Mouse (Mus musculus) B cell, adult 2 months (primary cell): ENCODE results near the gene Atxn10.
"Not testable (repeated sequence)": the region's sequence is repeated elsewhere in the genome, so short reads cannot be mapped to it uniquely, and the experiment has no call there.

Experiments
- DNase-seq, 2 experiments: peaks; one replicate each; pipeline ENCODE4 v3.0.0; 2022

Gene Atxn10

GRCm38 (mm10) chr15:85335671-85336300 lies at the start of gene Atxn10:
Gene Atxn10, plus strand, starts transcription at chr15:85336245.
- DNase-seq = peak; percentile 6 to 13

- no peak for DNase-seq
Measured at GRCm38 (mm10) chr15:85294632-85295031, 41.4 kb upstream of the Atxn10 start.

GRCm38 (mm10) chr15:85295544-85295943 lies 40.5 kb upstream of the Atxn10 start:
- no peak for DNase-seq

GRCm38 (mm10) chr15:85295977-85296376 lies 40.1 kb upstream of the Atxn10 start:
- DNase-seq = no peak

- no peak for DNase-seq
Measured at GRCm38 (mm10) chr15:85296538-85296937, 39.5 kb upstream of the Atxn10 start.

GRCm38 (mm10) chr15:85298167-85298781 lies 37.8 kb upstream of the Atxn10 start:
- no peak for DNase-seq

GRCm38 (mm10) chr15:85298946-85299345 lies 37.1 kb upstream of the Atxn10 start:
- no peak for DNase-seq

GRCm38 (mm10) chr15:85303241-85303640 lies 32.8 kb upstream of the Atxn10 start:
- no peak for DNase-seq

- DNase-seq = no peak
Measured at GRCm38 (mm10) chr15:85303976-85304375, 32.1 kb upstream of the Atxn10 start.

- no peak for DNase-seq
Measured at GRCm38 (mm10) chr15:85307061-85307660, 28.9 kb upstream of the Atxn10 start.

- no peak for DNase-seq
Measured at GRCm38 (mm10) chr15:85311058-85311657, 24.9 kb upstream of the Atxn10 start.

GRCm38 (mm10) chr15:85315378-85316025 lies 20.5 kb upstream of the Atxn10 start:
- peak; percentile 67 to 73 for DNase-seq

GRCm38 (mm10) chr15:85316342-85317140 lies 19.5 kb upstream of the Atxn10 start:
- DNase-seq = no peak

- no peak for DNase-seq
Measured at GRCm38 (mm10) chr15:85319924-85320668, 15.9 kb upstream of the Atxn10 start.

- no peak for DNase-seq
Measured at GRCm38 (mm10) chr15:85323214-85323613, 12.8 kb upstream of the Atxn10 start.

GRCm38 (mm10) chr15:85324426-85324825 lies 11.6 kb upstream of the Atxn10 start:
- DNase-seq = no peak

GRCm38 (mm10) chr15:85327808-85328207 lies 8.2 kb upstream of the Atxn10 start:
- DNase-seq = no peak

GRCm38 (mm10) chr15:85328455-85328854 lies 7.6 kb upstream of the Atxn10 start:
- DNase-seq = peak; percentile 53 to 60

GRCm38 (mm10) chr15:85329096-85329495 lies 6.9 kb upstream of the Atxn10 start:
- DNase-seq = no peak

GRCm38 (mm10) chr15:85330024-85330423 lies 6.0 kb upstream of the Atxn10 start:
- no peak for DNase-seq

- not testable (repeated sequence) for DNase-seq
Measured at GRCm38 (mm10) chr15:85333511-85333910, 2.5 kb upstream of the Atxn10 start.

GRCm38 (mm10) chr15:85334234-85334633 lies 1.8 kb upstream of the Atxn10 start:
- peak; percentile 16 to 32 for DNase-seq
